Mouse (Mus musculus) cerebellum, adult 18-20 months (tissue): ENCODE results near the gene Gm45799.

Experiments used
- DNase-seq, 2 experiments: peaks; one replicate each; pipeline ENCODE4 v3.0.0; 2021

Gene Gm45799

DNA sequence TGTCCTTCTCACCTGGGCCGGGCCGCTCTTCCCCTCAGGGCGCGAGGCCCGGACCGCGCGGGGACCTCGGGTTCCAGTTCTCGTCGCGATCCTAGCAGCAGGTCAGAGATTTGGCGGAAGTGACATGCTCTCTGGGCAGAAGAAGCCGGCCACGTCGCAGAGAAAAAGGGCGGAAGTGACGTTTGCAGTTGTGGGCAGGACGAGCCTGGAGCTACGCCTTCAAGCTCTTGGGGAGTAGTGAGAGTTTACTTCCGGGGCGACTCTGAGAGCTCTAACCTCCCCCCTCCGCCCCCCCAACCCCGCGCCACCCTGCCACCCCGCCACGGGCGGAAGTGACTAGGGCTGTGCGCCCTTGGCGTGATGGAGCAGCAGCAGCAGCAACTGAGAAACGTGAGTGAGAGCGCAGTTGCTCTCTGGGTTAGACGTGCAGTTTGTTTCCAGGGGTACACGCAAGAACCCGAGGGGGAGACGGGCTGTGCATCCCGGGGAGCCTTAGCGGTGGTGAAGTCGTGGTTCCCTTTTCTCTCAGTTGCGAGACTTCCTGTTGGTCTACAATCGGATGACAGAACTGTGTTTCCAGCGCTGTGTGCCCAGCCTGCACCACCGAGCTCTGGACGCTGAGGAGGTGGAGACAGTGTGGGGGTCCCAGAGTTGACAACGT lies at the start of gene Gm45799, which contains the start of gene Arfip2:
Gene Gm45799 (plus strand): TSS at position 320 of the 661 bp plus-strand sequence.
Gene Arfip2 (minus strand): TSS at position 184 of the 661 bp plus-strand sequence.
- peak; percentile 95 to 99 for DNase-seq

DNA sequence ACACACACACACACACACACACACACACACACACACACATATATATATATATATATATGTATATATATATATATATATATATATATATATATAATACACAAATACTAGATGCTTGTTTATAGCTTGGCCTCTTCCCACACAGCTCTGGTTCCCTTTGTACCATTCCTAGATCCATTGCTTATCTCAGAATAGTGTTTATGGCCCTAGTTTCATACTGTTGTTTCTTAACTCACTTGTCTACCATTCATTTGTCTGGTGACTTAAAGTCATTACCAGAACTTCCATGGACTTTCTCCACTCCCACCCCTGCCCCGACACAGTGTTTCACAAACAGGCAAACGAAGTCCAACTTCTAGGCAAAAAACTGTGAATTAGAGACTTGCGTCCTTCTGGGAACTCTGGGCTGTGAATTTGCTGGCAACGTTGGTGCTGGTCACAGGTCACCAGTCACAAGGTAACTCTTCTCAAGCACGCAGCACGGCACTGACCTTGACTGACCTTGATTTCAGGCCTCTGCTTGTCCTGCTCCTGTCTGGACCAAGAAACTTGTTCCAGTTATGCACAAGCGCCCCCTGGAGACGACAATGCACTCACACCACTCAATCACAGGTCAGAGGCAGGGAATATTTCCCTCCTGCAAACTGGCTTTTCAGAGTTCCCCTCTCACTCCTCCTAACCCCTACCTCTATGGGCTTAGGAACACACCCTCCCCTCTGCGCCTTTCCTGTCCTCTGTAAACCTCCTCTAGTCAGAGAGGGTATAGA lies 37.3 kb upstream of the Gm45799 start:
- peak; percentile 77 to 81 for DNase-seq

DNA sequence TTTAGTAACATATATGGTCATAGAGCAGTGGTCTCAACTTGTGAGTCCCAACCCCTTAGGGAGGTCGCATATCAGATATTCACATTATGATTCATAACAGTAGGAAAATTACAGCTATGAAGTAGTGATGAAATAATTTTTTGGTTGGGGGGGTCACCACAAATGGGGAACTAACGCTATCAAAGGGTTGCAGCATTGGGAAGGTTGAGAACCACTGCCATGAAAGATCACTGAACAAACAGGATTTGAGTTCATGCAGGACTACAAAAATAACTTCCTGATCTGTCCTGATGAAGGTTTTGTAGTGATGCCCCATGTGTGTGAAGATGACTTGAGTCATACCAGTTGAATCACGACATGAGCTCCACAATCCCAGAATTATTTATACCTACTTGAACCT lies 31.9 kb upstream of the Gm45799 start:
- DNase-seq, result no peak

DNA sequence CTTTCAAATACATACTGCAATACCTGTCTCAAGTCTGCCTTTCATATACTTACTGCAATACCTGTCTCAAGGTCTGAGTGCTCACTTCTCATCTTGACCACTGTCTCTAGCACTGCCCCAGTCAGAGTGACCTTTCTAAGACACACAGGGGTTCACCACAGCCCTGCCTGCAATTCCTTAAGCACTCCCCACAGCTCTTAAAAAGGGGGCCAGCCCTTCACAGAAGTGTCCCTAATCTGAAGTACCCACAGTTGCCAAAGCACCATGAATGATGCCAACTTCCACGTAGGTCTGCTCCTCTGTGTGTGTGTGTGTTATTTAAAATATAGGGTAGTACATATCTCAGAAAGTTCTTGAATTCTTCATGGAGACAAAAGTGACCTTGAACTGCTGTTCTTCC lies 28.6 kb upstream of the Gm45799 start:
- no peak for DNase-seq

DNA sequence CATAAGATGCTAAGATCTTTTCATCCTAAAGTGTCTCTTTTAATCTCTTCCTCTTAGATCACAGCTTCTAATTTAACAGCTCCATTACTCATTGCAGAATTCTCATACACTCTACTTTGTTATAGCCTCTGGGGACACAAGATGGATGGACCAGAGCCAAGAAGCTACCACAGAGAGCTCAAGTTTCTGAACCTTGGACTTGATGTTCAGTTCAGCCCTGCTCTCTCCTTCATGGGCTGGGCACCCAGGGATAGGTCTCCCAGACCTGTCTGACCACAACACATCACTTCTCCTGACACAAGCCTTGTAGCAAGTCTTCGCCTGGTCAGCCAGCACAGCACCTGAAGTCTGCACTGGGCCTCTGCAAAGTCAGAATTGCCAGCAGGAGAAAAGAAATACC lies 26.0 kb upstream of the Gm45799 start:
- no peak for DNase-seq

DNA sequence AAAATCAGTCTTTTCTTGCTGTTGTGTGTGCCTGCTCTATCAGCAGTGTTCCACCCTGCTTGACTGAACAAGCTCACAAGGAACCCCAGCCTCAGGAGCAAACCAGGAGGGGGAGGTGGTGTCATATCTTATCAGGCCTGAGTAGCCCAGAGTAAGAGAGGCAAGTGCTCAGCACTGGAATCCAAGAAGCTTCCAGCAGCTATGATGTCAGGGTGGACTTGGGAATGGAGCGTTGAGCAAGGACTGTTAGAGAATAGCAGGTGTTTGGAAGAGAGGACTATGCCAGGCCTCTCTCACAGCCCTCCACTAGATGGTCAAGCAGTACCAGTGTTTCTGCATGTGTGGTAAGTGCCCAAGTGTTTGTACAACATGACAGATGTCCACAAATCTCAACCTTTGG lies 24.6 kb upstream of the Gm45799 start:
- DNase-seq, result no peak

DNA sequence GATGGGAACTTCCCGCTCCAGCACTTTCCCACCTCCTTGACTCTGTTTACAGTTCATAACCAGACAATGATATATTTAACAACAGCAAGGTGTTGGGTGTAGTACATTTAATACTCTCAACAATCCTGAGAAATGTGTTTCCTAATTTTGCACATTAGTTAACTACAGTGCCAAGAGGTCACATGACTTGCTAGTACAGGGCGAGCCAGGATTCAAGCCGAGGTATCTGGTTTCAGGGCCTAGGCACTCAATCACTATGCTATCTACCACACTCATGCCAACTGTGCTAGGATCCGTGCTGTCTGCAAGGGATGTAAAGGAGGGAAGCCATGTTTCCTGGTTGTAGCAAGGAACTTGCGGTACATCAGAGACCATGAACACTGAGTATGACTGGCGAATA lies 23.8 kb upstream of the Gm45799 start:
- no peak for DNase-seq

DNA sequence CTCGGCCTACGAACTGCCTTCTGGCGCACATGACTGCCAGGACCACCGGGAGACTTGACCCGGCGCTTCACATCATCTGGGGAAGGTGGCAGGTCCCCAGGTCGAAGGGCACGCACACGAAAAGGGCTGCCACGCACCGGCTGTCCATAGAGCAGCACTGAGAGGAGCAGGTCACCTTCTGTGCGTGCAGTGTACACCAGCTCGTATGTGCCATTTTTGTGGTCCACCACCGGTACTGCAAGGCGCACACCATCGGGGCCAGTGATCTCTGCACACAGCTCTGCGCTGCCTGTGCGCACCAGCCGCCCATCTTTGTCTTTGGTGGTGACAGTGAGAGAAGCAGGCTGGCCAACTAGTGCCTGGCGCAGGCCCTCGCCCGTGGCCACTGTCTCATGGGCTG lies 22.5 kb upstream of the Gm45799 start:
- DNase-seq, result no peak

DNA sequence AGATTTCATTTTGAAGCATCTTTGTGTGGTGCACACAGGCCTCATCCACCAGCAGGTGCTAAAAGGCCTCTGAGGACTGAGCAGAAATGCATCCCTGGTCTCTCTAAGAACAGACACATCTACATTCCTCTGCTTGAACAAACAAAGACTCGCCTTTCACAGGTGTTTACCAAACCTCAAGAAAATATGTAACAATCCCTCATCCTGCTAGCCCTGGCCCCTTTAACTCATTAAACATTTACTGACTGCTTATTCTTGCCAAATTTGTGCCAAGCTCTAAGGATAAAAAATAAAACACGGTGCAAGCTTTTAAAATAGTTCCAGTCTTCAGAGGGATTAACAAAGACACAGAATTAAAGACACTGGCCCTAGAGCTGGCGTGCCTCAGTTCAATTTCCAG lies 20.7 kb upstream of the Gm45799 start:
- no peak for DNase-seq

DNA sequence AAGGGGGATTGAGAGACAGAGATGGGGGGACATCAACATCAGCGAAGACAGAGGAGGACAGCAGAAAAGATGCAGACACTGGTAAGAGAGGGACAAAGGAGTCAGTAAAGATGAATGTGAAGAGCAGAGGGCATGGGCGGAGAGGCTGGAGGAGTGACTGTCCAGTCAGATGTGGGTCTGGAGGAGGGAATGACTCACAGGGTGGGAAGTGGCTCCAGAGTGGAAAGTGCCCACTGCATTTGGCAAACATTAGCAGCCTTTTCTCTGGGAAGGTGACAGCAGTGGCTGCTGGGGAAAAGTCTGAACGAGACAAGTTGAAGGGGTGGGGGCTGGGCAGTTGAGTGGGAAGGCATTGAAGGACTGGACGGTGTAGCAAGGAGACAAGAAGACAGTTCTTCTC lies 19.3 kb upstream of the Gm45799 start:
- no peak for DNase-seq

DNA sequence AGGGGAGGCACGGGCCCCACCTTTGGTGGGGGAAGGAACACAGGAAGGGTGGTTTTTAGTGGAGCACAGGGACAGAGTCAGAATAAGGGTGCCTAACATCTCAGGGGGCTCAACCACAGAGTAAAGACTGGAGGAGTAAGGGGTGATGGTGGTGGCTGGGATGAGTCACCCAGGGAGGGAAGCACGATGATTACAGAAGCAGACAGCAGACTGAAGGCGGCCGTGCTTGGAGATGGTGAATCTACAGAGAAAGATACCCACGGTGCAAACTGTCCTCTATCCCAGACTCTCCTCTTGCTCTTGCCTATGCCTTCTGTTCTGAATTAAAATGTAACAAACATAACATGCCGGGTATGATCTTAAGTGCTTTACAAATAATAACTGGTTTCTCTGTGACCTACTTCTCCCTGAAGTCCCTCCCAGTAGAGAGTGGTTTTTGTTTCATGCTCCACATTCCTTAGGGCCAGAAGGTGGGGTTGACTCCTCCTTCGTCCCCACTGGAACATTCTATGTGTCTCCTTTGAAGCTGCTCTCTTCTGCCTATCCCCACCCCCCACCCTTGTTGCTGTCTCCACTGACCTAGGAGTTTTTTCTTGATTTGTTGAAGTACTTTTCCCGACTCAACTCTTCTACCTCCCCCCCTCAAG lies 18.6 kb upstream of the Gm45799 start:
- no peak for DNase-seq

DNA sequence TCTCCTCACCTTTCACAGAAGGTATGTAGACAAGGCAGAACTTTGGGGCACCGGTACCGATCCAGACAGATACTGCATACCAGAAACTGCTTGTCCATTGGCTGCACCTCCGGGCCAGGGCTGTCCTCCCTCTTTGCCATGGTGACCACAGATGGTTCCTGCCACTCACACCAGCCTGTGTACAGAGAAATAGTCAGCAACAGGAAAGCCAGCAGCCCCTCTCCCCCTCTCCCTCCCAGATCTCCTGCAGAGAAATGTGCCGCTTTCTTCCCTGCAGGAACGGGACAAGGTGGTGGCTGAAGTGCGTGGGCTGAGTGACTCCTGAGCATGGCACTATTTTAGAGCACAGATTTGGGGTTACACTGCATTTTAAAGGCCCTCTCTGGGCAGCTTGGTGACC lies 15.0 kb upstream of the Gm45799 start:
- DNase-seq, result peak; percentile 74 to 85

DNA sequence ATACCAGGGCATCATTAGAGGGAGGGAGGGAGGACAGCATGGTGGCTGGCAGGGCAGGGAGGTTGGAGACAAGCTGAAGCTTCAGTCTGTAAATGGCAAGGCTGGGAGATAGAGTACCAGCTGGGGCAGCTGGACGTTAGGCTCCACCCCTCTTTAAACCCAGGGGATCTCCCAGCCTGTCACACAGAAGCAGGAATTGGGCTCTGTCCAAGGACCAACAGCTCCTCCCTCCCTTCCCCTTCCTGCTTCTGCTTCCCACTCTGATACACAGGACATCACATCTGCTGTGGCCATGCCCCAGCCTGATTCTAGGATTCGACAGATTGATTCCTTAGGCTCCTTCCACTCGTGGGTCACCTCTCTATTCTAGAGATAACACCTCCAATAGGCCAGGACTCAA lies 11.7 kb upstream of the Gm45799 start:
- DNase-seq, result peak in 1 of 2 experiments; percentile 49

DNA sequence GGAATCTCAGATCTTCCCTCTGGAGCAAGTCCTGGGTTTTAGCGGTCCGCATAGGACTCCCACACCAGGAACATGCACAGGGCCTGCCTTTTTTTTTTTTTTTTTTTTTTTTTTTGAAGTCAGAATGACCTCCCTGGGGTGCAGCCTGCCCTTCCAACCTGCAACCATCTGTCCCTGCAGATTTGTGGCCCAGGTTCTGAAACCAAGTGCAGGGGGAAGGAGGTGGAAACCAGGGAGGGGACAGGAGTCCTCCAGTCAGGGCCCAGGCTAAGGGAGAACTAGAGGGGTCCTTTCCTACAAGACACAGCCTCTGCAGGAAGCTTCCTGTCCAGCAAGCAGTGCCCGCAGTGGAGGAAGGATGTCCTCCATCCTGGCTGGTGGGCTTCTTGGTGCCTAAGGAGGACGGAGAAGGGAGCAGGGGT lies 7.8 kb upstream of the Gm45799 start:
- DNase-seq, result peak; percentile 77 to 85

DNA sequence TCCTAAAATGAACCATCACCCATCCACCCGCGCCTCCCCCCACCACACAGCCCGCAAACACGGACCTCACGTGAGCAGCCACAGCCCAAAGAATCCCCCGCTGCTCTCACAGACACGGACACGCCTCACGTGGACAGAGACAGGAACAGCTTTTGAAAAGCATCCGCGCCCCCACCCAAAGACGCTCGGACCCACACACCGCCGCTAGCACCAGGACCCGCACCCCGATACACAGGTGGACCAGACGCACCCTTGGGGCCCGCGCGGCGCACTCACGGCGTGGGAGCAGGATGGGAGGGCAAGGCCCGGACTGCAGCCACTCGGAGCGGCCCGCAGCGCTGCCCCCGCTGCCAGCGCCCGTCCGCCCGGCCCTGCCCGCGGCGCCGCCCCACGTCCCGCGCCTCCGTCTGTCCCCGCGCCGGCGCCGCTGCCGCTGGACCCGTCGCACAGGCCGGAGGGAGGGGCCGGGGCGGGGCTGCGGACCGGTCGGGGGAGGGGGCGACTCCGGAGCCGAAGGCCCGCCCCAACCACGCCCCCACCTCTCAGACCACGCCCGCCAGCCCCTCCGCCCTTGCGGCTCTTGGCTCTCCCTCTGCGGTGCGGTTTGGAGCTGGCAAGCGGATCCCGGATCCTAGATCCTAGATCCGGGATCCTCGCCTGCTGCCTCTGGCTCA lies 7.1 kb upstream of the Gm45799 start, which contains the start of gene Trim3:
Gene Trim3 (minus strand): TSS at position 445 of the 674 bp plus-strand sequence.
- DNase-seq, result peak; percentile 94 to 95

DNA sequence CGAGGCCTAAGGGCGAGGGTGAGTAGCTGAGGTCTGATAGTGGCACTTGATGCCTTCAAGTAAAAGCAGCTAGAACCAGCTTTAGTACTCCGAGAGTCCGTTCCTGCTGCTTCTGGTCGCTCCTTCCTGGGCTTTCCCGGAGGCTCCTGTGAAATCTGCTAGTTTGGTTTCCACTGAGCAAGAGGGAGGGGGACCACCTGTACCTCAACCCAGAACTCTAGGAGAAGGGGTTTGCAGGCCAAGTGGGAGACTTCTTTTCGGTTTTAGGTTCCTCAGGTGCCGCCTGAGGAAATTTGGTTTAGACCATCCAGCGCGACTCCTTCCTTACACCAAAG lies 6.6 kb upstream of the Gm45799 start:
- no peak for DNase-seq

DNA sequence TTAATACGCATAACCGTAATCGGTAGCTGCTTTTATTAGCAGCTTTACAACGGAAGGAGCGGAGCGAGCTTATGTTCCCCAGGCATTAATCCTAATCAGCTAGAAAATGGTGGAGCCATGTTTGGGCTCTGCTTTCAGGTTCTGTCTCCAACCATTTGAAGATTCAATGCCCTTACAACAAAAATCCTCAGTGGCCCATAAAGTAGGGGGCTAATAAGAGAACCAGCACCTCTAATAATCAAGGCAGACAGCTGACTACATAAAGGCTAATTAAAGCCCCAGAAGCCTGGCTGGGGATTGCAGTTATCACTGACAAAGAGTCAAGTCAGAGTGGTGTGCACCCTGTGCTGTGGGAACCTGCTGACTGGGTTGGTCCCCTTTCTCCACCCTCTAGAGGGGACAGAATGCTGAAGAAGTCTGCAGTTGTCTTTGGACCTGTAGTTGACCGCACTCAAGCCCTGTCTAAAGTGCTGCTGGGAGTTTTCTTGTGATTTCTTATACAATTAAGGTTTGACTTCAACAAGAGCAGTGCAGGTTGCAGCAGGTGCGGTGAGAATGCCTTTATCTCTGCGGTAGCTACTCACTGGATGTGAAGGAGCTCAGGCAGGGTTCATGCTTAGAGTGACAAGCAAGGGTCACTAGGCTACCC lies 6.0 kb upstream of the Gm45799 start:
- DNase-seq, result no peak

DNA sequence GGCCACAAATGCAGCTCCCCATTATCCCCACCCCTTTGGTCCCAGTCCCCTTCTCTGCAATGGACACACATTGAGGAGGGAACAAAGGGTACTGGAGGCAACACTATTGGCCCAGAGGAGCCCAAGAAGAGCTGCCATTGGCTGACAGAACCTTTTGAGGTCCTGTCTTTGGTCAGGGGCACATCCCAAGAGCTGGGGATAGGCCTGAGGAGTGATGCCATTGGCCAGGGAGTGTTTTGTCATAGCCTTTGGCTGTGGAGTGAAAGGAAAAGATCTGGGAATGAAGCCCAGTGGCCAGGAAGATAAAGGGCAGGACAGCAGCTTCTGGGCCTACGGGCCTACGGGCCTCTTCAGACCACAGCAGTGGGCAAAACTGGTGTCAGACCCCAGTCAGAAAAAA lies 4.6 kb upstream of the Gm45799 start:
- DNase-seq, result no peak

DNA sequence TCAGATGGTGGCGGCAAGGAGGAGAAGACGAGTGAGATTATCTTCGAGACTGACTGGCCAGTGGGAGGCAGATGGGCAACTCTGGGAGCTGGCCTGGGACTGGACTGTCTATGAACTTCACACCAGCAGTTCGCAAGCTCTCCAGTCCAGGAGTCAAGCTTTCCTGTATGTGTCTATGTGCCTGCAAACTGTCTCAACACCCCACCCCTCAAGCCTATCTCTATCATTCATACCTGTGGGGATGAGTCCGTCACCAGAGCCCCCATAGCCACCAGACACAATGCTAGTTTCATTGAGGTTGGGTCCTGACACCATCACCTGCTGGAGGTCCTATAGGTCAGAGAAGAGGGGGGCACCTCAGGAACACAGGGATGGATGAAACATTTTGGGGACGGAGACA lies 1.6 kb upstream of the Gm45799 start:
- DNase-seq, result no peak

DNA sequence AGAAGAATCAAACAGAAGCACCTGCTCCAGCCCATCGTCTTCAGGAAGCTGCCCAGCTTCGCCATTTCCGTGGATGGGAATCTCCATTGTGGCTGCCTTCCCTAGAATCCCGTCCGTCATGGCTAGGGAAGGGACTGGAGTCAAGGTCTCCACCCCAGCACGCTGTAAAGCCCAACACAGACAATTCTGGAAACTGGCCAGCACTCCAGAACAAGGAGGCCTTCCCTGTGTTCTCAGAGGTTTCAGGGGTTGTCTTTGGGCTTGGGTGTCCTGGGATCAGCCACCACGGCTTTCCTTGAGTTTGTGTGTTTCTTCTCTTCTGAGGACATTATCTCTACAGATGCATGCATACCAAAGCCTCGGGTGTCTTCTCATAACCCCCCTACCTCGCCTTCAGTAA lies 1.0 kb upstream of the Gm45799 start:
- no peak for DNase-seq

DNA sequence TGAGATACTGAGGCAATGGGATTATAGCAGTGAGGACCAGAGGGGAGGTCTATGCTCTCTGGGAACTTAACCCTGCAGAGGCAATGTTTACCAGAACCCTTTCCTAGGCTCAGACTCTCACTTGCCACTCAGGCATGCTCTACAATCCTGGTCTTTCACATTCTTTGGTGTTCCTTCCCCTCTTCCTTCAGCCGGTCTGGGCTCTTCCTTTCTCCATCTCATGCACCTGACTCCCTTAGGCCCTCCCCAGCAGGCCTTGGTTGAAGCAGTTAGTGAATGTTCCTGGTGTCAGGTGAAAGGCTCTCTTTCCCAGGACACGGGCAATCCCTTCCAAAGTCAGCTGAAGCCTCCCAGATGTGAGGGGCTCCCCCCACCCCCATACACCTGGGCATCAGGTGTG lies 596 bp upstream of the Gm45799 start, which contains the start of gene Timm10b:
Gene Timm10b (plus strand): TSS at position 301 of the 400 bp plus-strand sequence.
- no peak for DNase-seq

DNA sequence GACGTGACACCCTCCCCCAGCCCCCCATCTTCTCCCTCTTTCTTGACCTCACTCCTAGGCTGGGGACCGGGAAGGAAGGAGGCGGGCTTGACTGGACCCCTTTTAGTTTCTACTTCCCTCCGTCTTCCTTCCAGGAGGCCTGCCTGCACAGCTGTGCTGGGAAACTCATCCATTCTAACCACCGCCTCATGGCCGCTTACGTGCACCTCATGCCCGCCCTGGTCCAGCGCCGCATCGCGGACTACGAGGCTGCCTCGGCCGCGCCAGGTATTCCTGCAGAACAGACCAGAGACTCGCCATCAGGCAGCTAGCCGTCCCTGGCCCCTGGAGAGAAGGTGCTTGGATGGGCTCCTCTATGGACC lies 523 bp downstream of the Gm45799 start:
- DNase-seq, result peak in 1 of 2 experiments; percentile 51

DNA sequence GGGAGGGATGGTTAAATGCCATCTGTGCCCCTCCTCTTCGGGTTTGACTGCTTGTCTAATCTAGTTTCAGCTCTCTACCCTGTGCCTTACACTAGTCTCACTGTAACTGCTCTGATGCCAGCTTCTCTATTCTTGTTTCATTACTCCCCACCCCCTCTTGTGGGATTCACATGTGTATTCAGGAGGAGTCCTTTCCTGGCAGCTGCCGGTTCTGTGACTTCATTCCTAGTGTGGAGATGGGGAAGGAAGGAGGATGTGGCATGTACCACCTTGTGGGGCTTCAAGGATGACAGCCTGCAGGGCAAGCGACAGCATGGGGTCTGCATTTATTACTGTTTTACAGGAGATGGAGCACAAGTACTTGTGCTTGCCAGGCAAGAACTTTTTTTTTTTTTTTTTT lies 1.6 kb downstream of the Gm45799 start:
- DNase-seq, result no peak
